Mouse (Mus musculus) MEL-GATA-1-ER (cell line): ENCODE data around the gene Slamf1.
"Not testable (repeated sequence)": the region's sequence is repeated elsewhere in the genome, so short reads cannot be mapped to it uniquely, and the experiment has no call there.

ENCODE experiments used
- DNase-seq: peaks from one replicate; pipeline ENCODE4 v3.0.0-alpha.2; 2012; ENCODE audit warnings: low read depth; ENCODE audit errors: extremely low read depth

Gene Slamf1

GRCm38 (mm10) chr1:171799648-171800047 lies 32.7 kb downstream of the Slamf1 start:
- no peak for DNase-seq

DNA sequence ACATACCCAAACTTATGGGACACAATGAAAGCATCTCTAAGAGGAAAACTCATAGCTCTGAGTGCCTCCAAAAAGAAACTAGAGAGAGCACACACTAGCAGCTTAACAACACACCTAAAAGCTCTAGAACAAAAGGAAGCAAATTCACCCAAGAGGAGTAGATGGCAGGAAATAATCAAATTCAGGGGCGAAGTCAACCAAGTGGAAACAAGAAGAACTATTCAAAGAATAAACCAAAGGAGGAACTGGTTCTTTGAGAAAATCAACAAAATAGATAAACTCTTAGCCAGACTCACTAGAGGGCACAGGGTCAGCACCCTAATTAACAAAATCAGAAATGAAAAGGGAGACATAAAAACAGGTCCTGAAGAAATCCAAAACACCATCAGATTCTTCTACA lies 44.1 kb downstream of the Slamf1 start:
- DNase-seq = not testable (repeated sequence)

- DNase-seq = peak; percentile 87
Measured at GRCm38 (mm10) chr1:171815545-171816439, 48.9 kb downstream of the Slamf1 start.

DNA sequence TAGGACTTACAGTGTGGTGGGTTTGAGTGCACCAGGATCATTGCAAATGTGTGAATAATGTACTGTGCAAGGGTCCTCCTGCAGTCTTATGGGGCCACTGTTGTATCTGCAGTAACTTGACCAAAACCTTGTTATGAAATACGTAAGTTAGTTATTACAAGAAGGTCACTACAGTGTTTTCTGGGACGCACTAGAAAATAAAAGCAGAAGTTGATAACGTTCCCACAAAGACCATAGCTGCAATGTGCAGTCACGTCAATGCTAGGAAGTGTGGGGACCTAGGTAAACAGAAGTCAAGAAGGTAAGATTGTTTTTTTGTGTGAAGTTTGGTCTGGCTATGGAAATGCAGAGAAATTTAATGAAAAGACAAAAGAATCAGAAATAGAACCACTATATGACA lies 50.1 kb downstream of the Slamf1 start:
- DNase-seq = peak; percentile 57

DNA sequence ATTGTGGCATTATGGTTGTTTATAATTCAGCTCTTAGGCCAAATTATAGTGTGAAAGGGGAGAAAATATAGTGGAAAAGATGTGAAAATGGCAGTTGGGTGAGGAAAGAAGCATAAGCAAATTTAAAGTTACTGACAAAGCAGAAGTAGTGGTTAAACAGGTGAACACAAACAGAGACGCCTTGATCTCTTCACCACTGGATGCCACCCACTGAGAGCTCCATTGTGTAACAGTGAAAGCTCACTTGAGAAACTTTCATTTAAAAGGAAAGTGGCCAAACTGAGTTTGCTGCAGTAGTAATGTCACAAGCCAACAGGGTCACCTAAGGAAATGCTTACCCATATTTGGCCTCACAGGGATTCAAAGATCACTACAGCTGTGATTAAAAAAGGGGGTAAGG lies 54.4 kb downstream of the Slamf1 start:
- no peak for DNase-seq

- DNase-seq = no peak
Measured at GRCm38 (mm10) chr1:171825462-171825861, 58.5 kb downstream of the Slamf1 start.

- peak; percentile 33 for DNase-seq
Measured at GRCm38 (mm10) chr1:171826164-171826563, 59.2 kb downstream of the Slamf1 start.

GRCm38 (mm10) chr1:171827674-171828073 lies 60.7 kb downstream of the Slamf1 start:
- peak; percentile 56 for DNase-seq

DNA sequence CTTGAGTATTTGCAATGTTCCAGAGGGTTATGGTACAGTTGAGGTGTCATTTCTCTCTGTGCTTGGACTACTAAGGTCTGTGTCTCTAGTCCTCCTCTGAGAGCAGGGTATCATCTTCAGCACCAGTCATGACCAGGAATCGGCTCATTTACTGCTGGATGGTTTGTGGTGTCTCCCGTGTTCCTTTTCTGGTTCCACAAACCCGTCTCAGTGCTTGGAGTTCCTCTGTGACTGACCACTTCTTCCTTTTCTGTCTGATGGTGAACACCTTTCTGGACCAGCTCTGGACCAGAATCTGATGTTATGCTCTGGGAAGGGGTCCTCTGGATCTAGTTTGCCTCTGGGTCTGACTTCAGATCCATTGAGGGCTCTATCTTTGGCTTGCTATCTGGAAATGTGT lies 72.6 kb downstream of the Slamf1 start, which contains the start of gene Cd84:
TSS of gene Cd84 (plus strand) at position 210 of the 400 bp plus-strand sequence.
- DNase-seq = no peak

DNA sequence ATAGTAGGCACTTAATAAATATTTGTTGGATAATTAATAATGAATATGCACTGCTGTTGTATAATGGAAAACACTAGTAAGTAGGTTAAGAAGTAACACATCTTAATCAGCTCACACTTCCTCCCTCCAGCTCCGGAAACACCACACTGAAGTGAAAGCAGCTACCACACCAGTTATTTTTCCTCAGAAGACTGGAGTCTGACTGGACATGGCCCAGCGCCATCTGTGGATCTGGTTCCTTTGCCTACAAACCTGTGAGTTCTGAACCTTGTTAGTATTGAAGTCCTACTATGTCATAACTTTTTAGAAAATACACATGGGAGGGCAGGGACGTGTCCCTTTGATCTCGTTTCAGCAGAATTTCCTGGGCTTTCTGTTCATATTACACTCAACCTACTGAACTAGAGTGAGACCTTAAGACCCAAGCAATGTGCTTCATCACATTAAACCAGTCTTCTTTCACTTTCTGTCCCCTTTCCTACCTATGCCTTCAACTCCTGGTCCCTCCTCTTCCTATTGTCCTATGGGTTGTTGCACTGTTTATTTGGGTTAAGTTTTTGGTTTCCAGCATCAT lies 73.6 kb downstream of the Slamf1 start:
- peak; percentile 47 for DNase-seq

DNA sequence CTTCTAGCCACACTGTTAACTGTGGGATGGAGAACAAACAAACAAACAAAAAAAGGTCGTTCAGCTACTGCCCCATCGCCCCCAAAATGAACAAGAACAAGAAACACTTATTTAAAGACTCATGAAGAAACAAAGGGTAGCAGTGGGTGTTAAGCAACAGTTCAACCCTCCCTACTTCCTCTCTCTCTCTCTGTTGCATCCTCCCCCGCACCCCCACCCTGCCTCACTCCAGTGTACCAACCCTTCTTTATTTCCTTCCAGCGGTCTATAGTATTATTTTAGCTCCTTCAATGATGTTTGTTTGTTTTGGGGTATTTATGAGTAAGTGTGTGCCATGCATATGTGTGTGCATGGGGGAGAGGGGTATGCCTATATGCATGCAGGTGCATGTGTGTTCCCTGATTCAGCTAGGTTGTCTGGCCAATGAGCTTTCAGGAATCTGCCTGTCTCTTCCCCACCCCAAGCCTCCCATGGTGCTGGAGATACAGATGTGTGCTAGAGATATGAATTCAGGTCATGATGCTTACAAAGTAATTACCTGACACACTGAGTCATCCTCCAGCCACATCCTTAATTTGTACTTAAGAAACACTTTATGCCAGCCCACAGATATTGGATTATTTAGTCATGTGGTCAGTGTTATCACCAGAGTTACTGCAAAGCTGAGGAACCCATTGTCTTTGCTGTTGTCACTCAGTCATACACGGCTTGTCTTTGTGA lies 78.3 kb downstream of the Slamf1 start:
- peak; percentile 95 for DNase-seq

- peak; percentile 74 for DNase-seq
Measured at GRCm38 (mm10) chr1:171848201-171848600, 81.3 kb downstream of the Slamf1 start.

- DNase-seq = no peak
Measured at GRCm38 (mm10) chr1:171848757-171849156, 81.8 kb downstream of the Slamf1 start.

DNA sequence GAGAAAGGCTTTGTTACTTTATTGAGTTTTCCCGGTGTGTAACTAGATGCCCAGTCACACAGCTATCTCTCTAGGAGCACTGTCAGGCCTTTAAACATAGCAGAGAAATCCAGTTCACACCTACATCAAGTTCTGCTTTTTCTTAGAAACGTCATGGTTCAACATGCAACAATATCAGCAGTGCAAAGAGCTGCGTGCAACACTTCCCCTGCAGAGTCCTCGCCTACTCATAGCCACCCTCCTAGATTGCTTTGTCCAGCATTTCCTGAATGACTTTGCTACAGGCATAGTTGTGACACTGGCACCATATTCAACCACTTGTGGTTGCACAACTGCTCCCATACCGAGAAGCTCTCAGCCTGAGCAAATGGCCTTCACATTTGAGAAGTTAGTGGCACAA lies 82.5 kb downstream of the Slamf1 start:
- no peak for DNase-seq
